Mouse (Mus musculus) hindbrain, embryonic 16.5 days (tissue): ENCODE data around the gene Cgn. TPM values are rescaled to one million over a fixed set of nuclear protein-coding genes. Genes with fewer than 3 reads are reported as not detected.
"Not testable (repeated sequence)": the region's sequence is repeated elsewhere in the genome, so short reads cannot be mapped to it uniquely, and the experiment has no call there.

Experiments
- ATAC-seq: fragments of 200-750 bp; cut with Nextera tagmentation; 2 replicates; pipeline ENCODE4 v1.8.0; 2017; ENCODE audit warnings: moderate TSS enrichment, moderate library complexity
- H3K27ac ChIP-seq: fragments of 300-500 bp; sonication (generic); 2 replicates; pipeline ENCODE4 v1.5.1; 2014; ENCODE audit warnings: low read depth, mild to moderate bottlenecking, control low read depth, low read length, moderate library complexity
- H3K27me3 ChIP-seq: fragments of 300-500 bp; sonication (generic); replicated peaks from 2 replicates; pipeline ENCODE4 v1.6.1; 2014; ENCODE audit warnings: low read length; ENCODE audit not compliant: control insufficient read depth, insufficient read depth
- H3K36me3 ChIP-seq: fragments of 300-500 bp; sonication (generic); 2 replicates; pipeline ENCODE4 v1.6.1; 2014; ENCODE audit warnings: mild to moderate bottlenecking, low read length, moderate library complexity, mixed read lengths; ENCODE audit not compliant: control insufficient read depth, insufficient read depth
- H3K4me1 ChIP-seq: fragments of 300-500 bp; sonication (generic); 2 replicates; pipeline ENCODE4 v1.6.1; 2014; ENCODE audit warnings: low read depth, low read length; ENCODE audit not compliant: control insufficient read depth, insufficient read depth
- H3K4me2 ChIP-seq: fragments of 300-500 bp; sonication (generic); 2 replicates; pipeline ENCODE4 v1.6.1; 2014; ENCODE audit warnings: mild to moderate bottlenecking, low read length, control low read depth, moderate library complexity
- H3K4me3 ChIP-seq: fragments of 300-500 bp; sonication (generic); 2 replicates; pipeline ENCODE4 v1.5.1; 2014; ENCODE audit warnings: mild to moderate bottlenecking, low read length, control low read depth, moderate library complexity
- H3K9ac ChIP-seq: fragments of 300-500 bp; sonication (generic); 2 replicates; pipeline ENCODE4 v1.6.1; 2014; ENCODE audit warnings: low read depth, mild to moderate bottlenecking, control low read depth, low read length, moderate library complexity
- H3K9me3 ChIP-seq: fragments of 300-500 bp; sonication (generic); 2 replicates; pipeline ENCODE4 v1.6.1; 2014; ENCODE audit warnings: mild to moderate bottlenecking, low read length, moderate library complexity; ENCODE audit not compliant: control insufficient read depth
- WGBS: fragments of 180-500 bp; shearing (Covaris S2); extraction: QIAGEN DNeasy Blood & Tissue Kit; methylation state at CpG from one replicate; pipeline ENCODE4 v1.1.7; 2014; 5-methylcytosine and 5-hydroxymethylcytosine counted together
- polyA plus RNA-seq: library from polyadenylated mRNA; unstranded; fragments of >200 nt; fragmentation: Nextera tagmentation; extraction: Ambion mirVana; gene quantifications from 2 replicates; pipeline ENCODE4 v1.2.1, GENCODE M21; 2015

The Cgn gene
- polyA plus RNA-seq, 1 experiment from 2014 or later: 15.4 TPM

GRCm38 (mm10) chr3:94757251-94758055 is 28.8 kb downstream of the Cgn start:
- Histone ChIP-seq H3K4me3 (peak overlapping the region; percentile 41), H3K4me2 (peak overlapping the region; percentile 61), H3K9ac (peak overlapping the region; percentile 50; the same call in 1 of the 2 replicates)
- H3K27ac ChIP-seq, H3K4me1 ChIP-seq, H3K9me3 ChIP-seq, H3K27me3 ChIP-seq, H3K36me3 ChIP-seq: not testable (repeated sequence)
- WGBS: 2% methylated on average over 16 of the region's 47 CpGs
- ATAC-seq: peak; percentile 82

- Histone ChIP-seq H3K4me3 (no peak overlapping the region), H3K36me3 (no peaks in the 10 kb centered on the region), H3K27ac (no peak overlapping the region), H3K4me2 (no peak overlapping the region), H3K4me1 (no peaks in the 10 kb centered on the region), H3K9me3 (peaks cover 2% of the 10 kb centered on the region; the same call in 1 of the 2 replicates), H3K9ac (no peak overlapping the region), H3K27me3 (no peaks in the 10 kb centered on the region)
- no peak for ATAC-seq
- 94% methylated on average over 17 of the region's 17 CpGs for WGBS
Observed at GRCm38 (mm10) chr3:94745691-94746090, 40.6 kb downstream of the Cgn start.

- WGBS: 23% methylated on average over 2 of the region's 2 CpGs
- H3K4me3 ChIP-seq, H3K27ac ChIP-seq, H3K4me2 ChIP-seq, H3K4me1 ChIP-seq, H3K9ac ChIP-seq, H3K27me3 ChIP-seq, H3K36me3 ChIP-seq, H3K9me3 ChIP-seq: not testable (repeated sequence)
- peak; percentile 71; the same call in 1 of the 2 replicates for ATAC-seq
Observed at GRCm38 (mm10) chr3:94723637-94724036, 62.7 kb downstream of the Cgn start.

- WGBS: 30% methylated on average over 1 of the region's 1 CpGs
- H3K4me1 ChIP-seq, H3K9ac ChIP-seq, H3K27me3 ChIP-seq, H3K4me2 ChIP-seq, H3K9me3 ChIP-seq, H3K4me3 ChIP-seq, H3K27ac ChIP-seq, ATAC-seq, H3K36me3 ChIP-seq: not testable (repeated sequence)
Observed at GRCm38 (mm10) chr3:94718253-94718652, 68.0 kb downstream of the Cgn start.

GRCm38 (mm10) chr3:94713424-94713823 is 72.9 kb downstream of the Cgn start:
- not testable (repeated sequence) for H3K4me1 ChIP-seq, H3K27me3 ChIP-seq, H3K36me3 ChIP-seq, ATAC-seq, H3K4me2 ChIP-seq, H3K4me3 ChIP-seq, H3K9me3 ChIP-seq, H3K27ac ChIP-seq, H3K9ac ChIP-seq
- WGBS: 85% methylated on average over 3 of the region's 3 CpGs

- H3K36me3 ChIP-seq, ATAC-seq, H3K4me1 ChIP-seq, H3K27ac ChIP-seq, H3K4me3 ChIP-seq, H3K9me3 ChIP-seq, H3K4me2 ChIP-seq, H3K9ac ChIP-seq, H3K27me3 ChIP-seq: not testable (repeated sequence)
Observed at GRCm38 (mm10) chr3:94710591-94710990, 75.7 kb downstream of the Cgn start.

Other genes starting within 250 kb of the Cgn start
- 94.7 and 95.0 TPM in 2 replicates for gene Snx27, start 203.8 kb downstream of the Cgn start, polyA plus RNA-seq
- not detected in 2 replicates for gene Gm10972, start 143.4 kb downstream of the Cgn start, polyA plus RNA-seq
- gene Tuft1, start 127.6 kb downstream of the Cgn start, polyA plus RNA-seq: 9.0 TPM in 2 replicates
- 0.75 TPM in 1 of 2 replicates, not detected in the other for gene Selenbp2, start 92.9 kb downstream of the Cgn start, polyA plus RNA-seq
- gene Pogz, start 51.1 kb upstream of the Cgn start, polyA plus RNA-seq: 16.4 and 17.3 TPM in 2 replicates
- gene Psmb4, start 100.5 kb upstream of the Cgn start, polyA plus RNA-seq: 358 and 373 TPM in 2 replicates
- 18.1 and 23.5 TPM in 2 replicates for gene Selenbp1, start 146.6 kb upstream of the Cgn start, polyA plus RNA-seq
- 6.1 and 7.1 TPM in 2 replicates for gene Rfx5, start 167.6 kb upstream of the Cgn start, polyA plus RNA-seq
- gene Pi4kb, start 188.2 kb upstream of the Cgn start, polyA plus RNA-seq: 22.1 and 26.2 TPM in 2 replicates
- gene Zfp687, start 229.0 kb upstream of the Cgn start, polyA plus RNA-seq: 15.9 and 22.0 TPM in 2 replicates